24 mouse cellular contexts compared by ENCODE assay signal in genomic region chr4:63702006-63702704, GRCm38 (mm10). TPM values are rescaled to one million over a fixed set of nuclear protein-coding genes. Genes with fewer than 3 reads are reported as not detected.
"Had no signal": no experiment of that assay in that cellular context is flagged by ENCODE, and none has a peak within 500 bp of the region (broad histone marks: within the 10 kb centered on the region; RNA-seq: fewer than 3 reads in every experiment).

No protein-coding gene starts in this region.

- H3K9me3 ChIP-seq: limb, embryonic 15.5 days; liver, embryonic 12.5 days; midbrain, embryonic 10.5 days; neural tube, embryonic 15.5 days had no signal

- H3K27ac ChIP-seq: kidney, postnatal 0 days; limb, embryonic 15.5 days; liver, embryonic 12.5 days; midbrain, embryonic 10.5 days; neural tube, embryonic 15.5 days had no signal

- H3K9ac ChIP-seq: limb, embryonic 15.5 days; liver, embryonic 12.5 days; lung, embryonic 14.5 days; neural tube, embryonic 15.5 days had no signal

- H3K27me3 ChIP-seq: liver, embryonic 12.5 days; neural tube, embryonic 15.5 days had no signal

- ATAC-seq: liver, embryonic 12.5 days; midbrain, embryonic 16.5 days had no signal

- H3K4me3 ChIP-seq: limb, embryonic 15.5 days; liver, embryonic 12.5 days; midbrain, embryonic 10.5 days; neural tube, embryonic 15.5 days had no signal

- H3K4me2 ChIP-seq: limb, embryonic 15.5 days; liver, embryonic 12.5 days; lung, embryonic 14.5 days; neural tube, embryonic 15.5 days had no signal

- H3K4me1 ChIP-seq: limb, embryonic 15.5 days; liver, embryonic 12.5 days; midbrain, embryonic 10.5 days; neural tube, embryonic 15.5 days had no signal

- H3K36me3 ChIP-seq: limb, embryonic 15.5 days; liver, embryonic 12.5 days; midbrain, embryonic 10.5 days; neural tube, embryonic 15.5 days had no signal

- DNase-seq: kidney, adult 9 months; kidney, postnatal 36 days; layer of hippocampus, adult 9-11 months; layer of hippocampus, postnatal 36 days; lung, embryonic 14.5 days; lung, postnatal 10 days; lung, postnatal 4 days; right cerebral cortex, adult 18-20 months; right cerebral cortex, postnatal 25 days; thymus, adult 18-20 months had no signal

RNA-seq across cellular contexts. Expression of gene Gm11214, which starts 39.0 kb away (rescaled TPM):
- total RNA-seq: layer of hippocampus, adult 18-20 months; layer of hippocampus, postnatal 36 days; left cerebral cortex, adult 8-10 months; left cerebral cortex, postnatal 25 days; megakaryocyte, adult 5-6 weeks had no signal
- polyA plus RNA-seq: kidney, postnatal 0 days; limb, embryonic 11.5 days; limb, embryonic 15.5 days; liver, embryonic 12.5 days; liver, embryonic 16.5 days; lung, embryonic 14.5 days; midbrain, embryonic 10.5 days; midbrain, embryonic 16.5 days; neural tube, embryonic 11.5 days; neural tube, embryonic 15.5 days; small intestine, adult 2 months had no signal

RNA-seq across cellular contexts. Expression of gene Tnfsf15, which starts 42.8 kb away (rescaled TPM):
- total RNA-seq: layer of hippocampus, adult 18-20 months; layer of hippocampus, postnatal 36 days had no signal
- polyA plus RNA-seq: limb, embryonic 11.5 days; liver, embryonic 12.5 days; midbrain, embryonic 10.5 days; midbrain, embryonic 16.5 days; neural tube, embryonic 11.5 days; neural tube, embryonic 15.5 days had no signal
